Mouse (Mus musculus): ENCODE results near the gene AC124108.1. TPM values are rescaled to one million over a fixed set of nuclear protein-coding genes. Genes with fewer than 3 reads are reported as not detected.

AC124108.1 gene
- polyA plus RNA-seq, 1 experiment from 2014 or later: 3.6 TPM

GRCm38 (mm10) chr1:132254467-132254866 lies 63.2 kb downstream of the AC124108.1 start:
- H3K9ac ChIP-seq: no peak overlapping the region
- H3K4me3 ChIP-seq (replicated peaks; ENCODE audit: low read length): no peak overlapping the region
- H3K4me1 ChIP-seq (replicated peaks; ENCODE audit: control insufficient read depth, insufficient read depth, low read length): no peaks in the 10 kb centered on the region
- 89% methylated on average over 6 of the region's 6 CpGs for WGBS
- H3K36me3 ChIP-seq (replicated peaks; ENCODE audit: control insufficient read depth, insufficient read depth): 0 out of 2 replicates have a peak, but pooled peaks cover 5% of the 10 kb centered on the region
- H3K27ac ChIP-seq: no peak overlapping the region
- no peak overlapping the region for H3K4me2 ChIP-seq (replicated peaks)
- ATAC-seq (ENCODE audit: low FRiP score) (no peak), DNase-seq (ENCODE audit: low spot score) (no peak)
- no peaks in the 10 kb centered on the region for H3K9me3 ChIP-seq (ENCODE audit: control insufficient read depth, low read length)
- H3K27me3 ChIP-seq (ENCODE audit: control insufficient read depth, insufficient read depth, low read length): no peaks in the 10 kb centered on the region

MicroRNAs encoded within 50 kb of the gene (microRNA counts, 519-probe panel; counts per million panel counts)
- microRNA mmu-miR-135b: 5,135 counts per million, percentile 58 among the panel's probes with 10 or more counts

Small RNA genes lying within 50 kb of the gene (microRNA-seq; reads per million reads assigned to microRNA genes)
- 10,792 reads per million, percentile 96 among the genes with 10 or more reads in this experiment for gene Mir135b

Other genes with a start within 250 kb of the AC124108.1 start
- 0.82 and 1.6 TPM in 2 replicates for gene Slc45a3, start 228.5 kb upstream of the AC124108.1 start, polyA plus RNA-seq (2014; fragmentation: Nextera tagmentation; extraction: Ambion mirVana)
- 13.1 and 14.1 TPM in 2 replicates for gene Elk4, start 183.8 kb upstream of the AC124108.1 start, polyA plus RNA-seq (2014; fragmentation: Nextera tagmentation; extraction: Ambion mirVana)
- 9.7 and 10.4 TPM in 2 replicates for gene Mfsd4a, start 123.4 kb upstream of the AC124108.1 start, polyA plus RNA-seq (2014; fragmentation: Nextera tagmentation; extraction: Ambion mirVana)
- gene Cdk18, start 51.8 kb upstream of the AC124108.1 start, polyA plus RNA-seq (2014; fragmentation: Nextera tagmentation; extraction: Ambion mirVana): 0.37 and 0.63 TPM in 2 replicates
- gene Lemd1, start within 50 bp of the AC124108.1 start, polyA plus RNA-seq (2014; fragmentation: Nextera tagmentation; extraction: Ambion mirVana): 15.9 and 22.1 TPM in 2 replicates
- 0.39 and 0.47 TPM in 2 replicates for gene Gm10188, start 38.3 kb downstream of the AC124108.1 start, polyA plus RNA-seq (2014; fragmentation: Nextera tagmentation; extraction: Ambion mirVana)
- 8.5 and 10.4 TPM in 2 replicates for gene Klhdc8a, start 107.2 kb downstream of the AC124108.1 start, polyA plus RNA-seq (2014; fragmentation: Nextera tagmentation; extraction: Ambion mirVana)
- 10.7 and 14.0 TPM in 2 replicates for gene Nuak2, start 124.7 kb downstream of the AC124108.1 start, polyA plus RNA-seq (2014; fragmentation: Nextera tagmentation; extraction: Ambion mirVana)
- gene Tmcc2, start 199.8 kb downstream of the AC124108.1 start, polyA plus RNA-seq (2014; fragmentation: Nextera tagmentation; extraction: Ambion mirVana): 31.0 and 33.9 TPM in 2 replicates
- gene Dstyk, start 226.1 kb downstream of the AC124108.1 start, polyA plus RNA-seq (2014; fragmentation: Nextera tagmentation; extraction: Ambion mirVana): 10.0 and 10.4 TPM in 2 replicates